Mouse (Mus musculus) lung, postnatal 0 days (tissue): ENCODE measurements around the gene Ak9. TPM values are rescaled to one million over a fixed set of nuclear protein-coding genes. Genes with fewer than 3 reads are reported as not detected.

ENCODE experiments used
- ATAC-seq: fragments of 200-750 bp; cut with Nextera tagmentation; 2 replicates; pipeline ENCODE4 v1.8.0; 2017; ENCODE audit warnings: moderate library complexity
- DNase-seq: peaks from one replicate; pipeline ENCODE4 v3.0.0-alpha.2; 2016; ENCODE audit warnings: low spot score
- H3K27ac ChIP-seq: fragments of 300-500 bp; sonication (generic); 2 replicates; pipeline ENCODE4 v1.5.1; 2014; ENCODE audit warnings: antibody characterized with exemption, mild to moderate bottlenecking, low read length, mixed read lengths
- H3K27me3 ChIP-seq: fragments of 300-500 bp; sonication (generic); replicated peaks from 2 replicates; pipeline ENCODE4 v1.6.1; 2014; ENCODE audit warnings: low read length, mixed read lengths; ENCODE audit not compliant: insufficient read depth
- H3K36me3 ChIP-seq: fragments of 300-500 bp; sonication (generic); 2 replicates; pipeline ENCODE4 v1.6.1; 2014; ENCODE audit warnings: low read length, mixed read lengths; ENCODE audit not compliant: insufficient read depth
- H3K4me1 ChIP-seq: fragments of 300-500 bp; sonication (generic); 2 replicates; pipeline ENCODE4 v1.6.1; 2014; ENCODE audit warnings: antibody characterized with exemption, low read depth, low read length, mixed read lengths; ENCODE audit not compliant: insufficient read depth
- H3K4me2 ChIP-seq: fragments of 300-500 bp; sonication (generic); replicated peaks from 2 replicates; pipeline ENCODE4 v1.6.1; 2014; ENCODE audit warnings: low read depth, mild to moderate bottlenecking, low read length, moderate library complexity, mixed read lengths
- H3K4me3 ChIP-seq: fragments of 300-500 bp; sonication (generic); 2 replicates; pipeline ENCODE4 v1.5.1; 2014; ENCODE audit warnings: low read depth, low read length
- H3K9ac ChIP-seq: fragments of 300-500 bp; sonication (generic); replicated peaks from 2 replicates; pipeline ENCODE4 v1.6.1; 2014; ENCODE audit warnings: low read depth, mild to moderate bottlenecking
- H3K9me3 ChIP-seq: fragments of 300-500 bp; sonication (generic); 2 replicates; pipeline ENCODE4 v1.6.1; 2016; ENCODE audit warnings: low read length, mixed read lengths
- CTCF ChIP-seq: IDR thresholded peaks from 2 replicates; pipeline ENCODE4 v1.5.1; 2016; ENCODE audit warnings: antibody characterized with exemption, mild to moderate bottlenecking
- EP300 ChIP-seq: IDR thresholded peaks from 2 replicates; pipeline ENCODE4 v1.6.1; 2016; ENCODE audit warnings: antibody characterized with exemption, mild to moderate bottlenecking, control low read depth
- WGBS: fragments of 180-500 bp; shearing (Covaris S2); extraction: QIAGEN DNeasy Blood & Tissue Kit; methylation state at CpG from one replicate; pipeline ENCODE4 v1.1.7; 2014; 5-methylcytosine and 5-hydroxymethylcytosine counted together
- polyA plus RNA-seq: library from polyadenylated mRNA; unstranded; fragments of >200 nt; fragmentation: Nextera tagmentation; extraction: Ambion mirVana; gene quantifications from 2 replicates; pipeline ENCODE4 v1.2.1, GENCODE M21; 2015

The Ak9 gene
- polyA plus RNA-seq, 1 experiment from 2014 or later: 0.87 TPM

- ATAC-seq: no peak
- 82% methylated on average over 9 of the region's 9 CpGs for WGBS
- H3K27ac ChIP-seq: no peak overlapping the region
Observed at GRCm38 (mm10) chr10:41365086-41365485, 61.3 kb downstream of the Ak9 start.

GRCm38 (mm10) chr10:41380466-41380865 lies 76.7 kb downstream of the Ak9 start:
- H3K36me3 ChIP-seq: no peaks in the 10 kb centered on the region
- TF ChIP-seq CTCF (no peak), EP300 (no peak)
- WGBS: 71% methylated on average over 12 of the region's 12 CpGs
- H3K9ac ChIP-seq: no peak overlapping the region
- H3K27me3 ChIP-seq: no peaks in the 10 kb centered on the region
- no peak overlapping the region for H3K4me3 ChIP-seq
- H3K27ac ChIP-seq: no peak overlapping the region
- DNase-seq (no peak), ATAC-seq (no peak)
- H3K4me1 ChIP-seq: no peaks in the 10 kb centered on the region
- no peak overlapping the region for H3K4me2 ChIP-seq
- H3K9me3 ChIP-seq: no peaks in the 10 kb centered on the region

More at GRCm38 (mm10) chr10:41365086-41365485, 61.3 kb downstream of the Ak9 start:
- Histone ChIP-seq H3K36me3 (no peaks in the 10 kb centered on the region), H3K9ac (no peak overlapping the region), H3K4me2 (no peak overlapping the region), H3K27me3 (no peaks in the 10 kb centered on the region), H3K4me1 (no peaks in the 10 kb centered on the region), H3K9me3 (no peaks in the 10 kb centered on the region), H3K4me3 (no peak overlapping the region)
- no peak for DNase-seq
- no peak for TF ChIP-seq CTCF
- no peak for TF ChIP-seq EP300

- Histone ChIP-seq H3K4me3 (no peak overlapping the region), H3K4me2 (no peak overlapping the region), H3K9me3 (no peaks in the 10 kb centered on the region), H3K36me3 (no peaks in the 10 kb centered on the region), H3K27ac (no peak overlapping the region), H3K27me3 (no peaks in the 10 kb centered on the region), H3K9ac (no peak overlapping the region), H3K4me1 (0 out of 2 replicates have a peak, but pooled peaks cover 2% of the 10 kb centered on the region)
- WGBS: 64% methylated on average over 15 of the region's 15 CpGs
- no peak for ATAC-seq
- no peak for TF ChIP-seq EP300
- no peak for TF ChIP-seq CTCF
- peak; percentile 58 for DNase-seq
Observed at GRCm38 (mm10) chr10:41385506-41386221, 81.9 kb downstream of the Ak9 start.

GRCm38 (mm10) chr10:41393555-41393954 lies 89.8 kb downstream of the Ak9 start:
- WGBS: 52% methylated on average over 2 of the region's 2 CpGs
- H3K4me2 ChIP-seq: no peak overlapping the region
- H3K36me3 ChIP-seq: no peaks in the 10 kb centered on the region
- TF ChIP-seq EP300 (no peak), CTCF (peak; percentile 53)
- ATAC-seq: no peak
- peak; percentile 25 for DNase-seq
- H3K9me3 ChIP-seq: no peaks in the 10 kb centered on the region
- no peaks in the 10 kb centered on the region for H3K4me1 ChIP-seq
- H3K27ac ChIP-seq: no peak overlapping the region
- no peaks in the 10 kb centered on the region for H3K27me3 ChIP-seq
- no peak overlapping the region for H3K9ac ChIP-seq
- H3K4me3 ChIP-seq: no peak overlapping the region

- no peak for DNase-seq
- Histone ChIP-seq H3K9ac (no peak overlapping the region), H3K4me3 (no peak overlapping the region), H3K4me2 (no peak overlapping the region), H3K9me3 (no peaks in the 10 kb centered on the region), H3K27ac (no peak overlapping the region), H3K4me1 (no peaks in the 10 kb centered on the region), H3K36me3 (no peaks in the 10 kb centered on the region), H3K27me3 (no peaks in the 10 kb centered on the region)
- ATAC-seq: no peak
- TF ChIP-seq CTCF (no peak), EP300 (no peak)
- 73% methylated on average over 3 of the region's 3 CpGs for WGBS
Observed at GRCm38 (mm10) chr10:41401097-41401496, 97.3 kb downstream of the Ak9 start.

- Histone ChIP-seq H3K4me1 (no peaks in the 10 kb centered on the region), H3K27ac (no peak overlapping the region), H3K4me2 (no peak overlapping the region), H3K27me3 (no peaks in the 10 kb centered on the region), H3K9ac (no peak overlapping the region), H3K4me3 (no peak overlapping the region), H3K36me3 (no peaks in the 10 kb centered on the region), H3K9me3 (no peaks in the 10 kb centered on the region)
- peak; percentile 96 for ATAC-seq
- WGBS: 45% methylated on average over 2 of the region's 2 CpGs
- DNase-seq: peak; percentile 73
- TF ChIP-seq CTCF (no peak), EP300 (peak; percentile 65; the same call in 1 of the 2 replicates)
Observed at GRCm38 (mm10) chr10:41403364-41403763, 99.6 kb downstream of the Ak9 start.
